Mouse (Mus musculus): ENCODE measurements at regions not wholly inside any gene's neighbourhood (a gene's known extent, or its start where the extent isn't known, plus 50 kb on each side); places are given as distances from the start of the nearest gene placed in this dataset.

DNA sequence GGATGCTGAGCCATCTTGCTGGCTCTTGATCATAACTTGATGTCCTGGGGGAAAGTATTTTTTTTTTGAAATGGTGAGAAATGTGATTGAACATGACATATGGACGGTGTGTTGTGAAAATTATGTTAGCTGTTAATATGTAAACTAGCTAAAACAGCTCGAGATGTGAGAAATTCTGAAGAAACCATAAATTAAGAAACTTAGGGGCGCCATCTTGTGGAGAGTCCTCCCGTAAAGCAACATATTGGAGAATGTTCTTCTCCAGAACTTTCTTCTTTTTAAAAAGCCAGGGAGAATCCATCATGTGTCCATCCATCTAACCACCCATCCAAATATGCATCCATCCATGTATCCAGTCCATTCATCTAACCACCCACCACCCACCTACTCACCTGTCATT is 158.7 kb upstream of the Eif4g2 start:
- Histone ChIP-seq H3K27ac (ENCODE audit: low read length) (no peak overlapping the region), H3K36me3 (ENCODE audit: insufficient read depth, low read length) (no peaks in the 10 kb centered on the region), H3K9ac (replicated peaks; ENCODE audit: low read depth) (no peak overlapping the region), H3K27me3 (replicated peaks; ENCODE audit: insufficient read depth, low read length) (no peaks in the 10 kb centered on the region), H3K4me2 (replicated peaks; ENCODE audit: low read depth, low read length) (no peak overlapping the region), H3K9me3 (ENCODE audit: low read length) (peaks cover 2% of the 10 kb centered on the region; the same call in 1 of the 2 replicates), H3K4me3 (ENCODE audit: low read depth, low read length) (no peak overlapping the region), H3K4me1 (ENCODE audit: insufficient read depth, low read depth, low read length) (no peaks in the 10 kb centered on the region)
- DNase-seq (ENCODE audit: low spot score) (no peak), ATAC-seq (no peak)
- TF ChIP-seq EP300 (IDR thresholded peaks at IDR 0.05) (no peak), CTCF (IDR thresholded peaks at IDR 0.05) (peak; percentile 57)
- WGBS, result 32% methylated on average over 4 of the region's 4 CpGs

DNA sequence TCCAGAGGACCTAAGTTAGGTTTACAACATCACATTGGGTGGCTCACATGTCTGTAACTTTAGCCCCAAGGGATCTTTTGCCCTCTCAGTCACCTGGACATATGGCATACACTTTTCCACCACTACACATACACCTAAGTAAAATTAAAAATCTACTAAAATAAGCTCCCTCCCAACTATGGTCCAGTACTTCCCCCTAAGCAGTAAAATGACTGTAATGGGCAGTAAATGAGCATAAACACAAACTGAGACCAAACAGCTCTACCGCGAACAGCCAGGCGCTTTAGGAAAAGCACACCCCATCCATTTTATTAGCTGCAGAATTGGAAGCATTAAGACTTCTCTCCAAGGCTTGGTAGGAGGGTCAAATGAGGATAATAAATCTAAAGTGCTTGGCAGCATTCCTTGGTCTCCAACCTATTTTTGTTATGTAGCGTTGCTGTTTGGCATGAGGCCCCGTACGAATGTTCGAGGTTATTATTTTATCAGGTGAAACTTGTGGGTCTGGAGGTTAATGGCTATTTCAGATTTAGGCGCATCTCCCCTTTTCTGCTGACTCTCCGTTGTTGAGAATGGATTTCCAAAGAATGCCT is 157.5 kb upstream of the Eif4g2 start:
- no peak for ATAC-seq
- WGBS, result 48% methylated on average over 9 of the region's 9 CpGs
- Histone ChIP-seq H3K9me3 (ENCODE audit: low read length) (peaks cover 4% of the 10 kb centered on the region; the same call in 1 of the 2 replicates), H3K4me1 (ENCODE audit: insufficient read depth, low read depth, low read length) (no peaks in the 10 kb centered on the region), H3K27ac (ENCODE audit: low read length) (no peak overlapping the region), H3K27me3 (replicated peaks; ENCODE audit: insufficient read depth, low read length) (no peaks in the 10 kb centered on the region), H3K9ac (replicated peaks; ENCODE audit: low read depth) (no peak overlapping the region), H3K4me3 (ENCODE audit: low read depth, low read length) (no peak overlapping the region), H3K4me2 (replicated peaks; ENCODE audit: low read depth, low read length) (no peak overlapping the region), H3K36me3 (ENCODE audit: insufficient read depth, low read length) (no peaks in the 10 kb centered on the region)
- DNase-seq (ENCODE audit: low spot score), result no peak
- TF ChIP-seq CTCF (IDR thresholded peaks at IDR 0.05) (no peak), EP300 (IDR thresholded peaks at IDR 0.05) (no peak)

GRCm38 (mm10) chr7:111237819-111238218 is 155.0 kb upstream of the Eif4g2 start:
- H3K27me3 ChIP-seq (replicated peaks; ENCODE audit: insufficient read depth, low read length), result no peaks in the 10 kb centered on the region
- H3K9me3 ChIP-seq (ENCODE audit: low read length), result peaks cover 4% of the 10 kb centered on the region; the same call in 1 of the 2 replicates
- H3K4me3 ChIP-seq (ENCODE audit: low read depth, low read length), result no peak overlapping the region
- 36% methylated on average over 9 of the region's 9 CpGs for WGBS
- DNase-seq (ENCODE audit: low spot score) (peak; percentile 11), ATAC-seq (peak; percentile 76)
- H3K4me2 ChIP-seq (replicated peaks; ENCODE audit: low read depth, low read length), result no peak overlapping the region
- H3K4me1 ChIP-seq (ENCODE audit: insufficient read depth, low read depth, low read length), result no peaks in the 10 kb centered on the region
- H3K9ac ChIP-seq (replicated peaks; ENCODE audit: low read depth), result no peak overlapping the region
- peak; percentile 56 for TF ChIP-seq EP300 (IDR thresholded peaks at IDR 0.05)
- no peak for TF ChIP-seq CTCF (IDR thresholded peaks at IDR 0.05)
- H3K27ac ChIP-seq (ENCODE audit: low read length), result no peak overlapping the region
- no peaks in the 10 kb centered on the region for H3K36me3 ChIP-seq (ENCODE audit: insufficient read depth, low read length)

GRCm38 (mm10) chr7:111230630-111231029 is 147.8 kb upstream of the Eif4g2 start:
- Histone ChIP-seq H3K27me3 (replicated peaks; ENCODE audit: insufficient read depth, low read length) (no peaks in the 10 kb centered on the region), H3K4me2 (replicated peaks; ENCODE audit: low read depth, low read length) (no peak overlapping the region), H3K36me3 (ENCODE audit: insufficient read depth, low read length) (no peaks in the 10 kb centered on the region), H3K27ac (ENCODE audit: low read length) (no peak overlapping the region), H3K4me1 (ENCODE audit: insufficient read depth, low read depth, low read length) (no peaks in the 10 kb centered on the region), H3K9me3 (ENCODE audit: low read length) (no peaks in the 10 kb centered on the region), H3K9ac (replicated peaks; ENCODE audit: low read depth) (no peak overlapping the region), H3K4me3 (ENCODE audit: low read depth, low read length) (no peak overlapping the region)
- TF ChIP-seq CTCF (IDR thresholded peaks at IDR 0.05), result no peak
- DNase-seq (ENCODE audit: low spot score), result no peak
- WGBS, result 58% methylated on average over 2 of the region's 2 CpGs
- ATAC-seq, result no peak

GRCm38 (mm10) chr7:111227082-111227481 is 144.3 kb upstream of the Eif4g2 start:
- no peaks in the 10 kb centered on the region for H3K36me3 ChIP-seq (ENCODE audit: insufficient read depth, low read length)
- H3K9ac ChIP-seq (replicated peaks; ENCODE audit: low read depth), result no peak overlapping the region
- H3K4me3 ChIP-seq (ENCODE audit: low read depth, low read length), result no peak overlapping the region
- H3K27me3 ChIP-seq (replicated peaks; ENCODE audit: insufficient read depth, low read length), result no peaks in the 10 kb centered on the region
- DNase-seq (ENCODE audit: low spot score), result no peak
- no peak for TF ChIP-seq CTCF (IDR thresholded peaks at IDR 0.05)
- TF ChIP-seq EP300 (IDR thresholded peaks at IDR 0.05), result no peak
- H3K27ac ChIP-seq (ENCODE audit: low read length), result no peak overlapping the region
- H3K9me3 ChIP-seq (ENCODE audit: low read length), result no peaks in the 10 kb centered on the region
- no peak for ATAC-seq
- no peak overlapping the region for H3K4me2 ChIP-seq (replicated peaks; ENCODE audit: low read depth, low read length)
- WGBS, result 54% methylated on average over 3 of the region's 3 CpGs
- no peaks in the 10 kb centered on the region for H3K4me1 ChIP-seq (ENCODE audit: insufficient read depth, low read depth, low read length)

GRCm38 (mm10) chr7:111226026-111226656 is 143.3 kb upstream of the Eif4g2 start:
- Histone ChIP-seq H3K9ac (replicated peaks; ENCODE audit: low read depth) (no peak overlapping the region), H3K4me2 (replicated peaks; ENCODE audit: low read depth, low read length) (no peak overlapping the region), H3K27ac (ENCODE audit: low read length) (no peak overlapping the region), H3K36me3 (ENCODE audit: insufficient read depth, low read length) (no peaks in the 10 kb centered on the region), H3K27me3 (replicated peaks; ENCODE audit: insufficient read depth, low read length) (no peaks in the 10 kb centered on the region), H3K4me1 (ENCODE audit: insufficient read depth, low read depth, low read length) (no peaks in the 10 kb centered on the region), H3K4me3 (ENCODE audit: low read depth, low read length) (no peak overlapping the region), H3K9me3 (ENCODE audit: low read length) (no peaks in the 10 kb centered on the region)
- 73% methylated on average over 1 of the region's 1 CpGs for WGBS
- no peak for DNase-seq (ENCODE audit: low spot score)
- no peak for ATAC-seq
- TF ChIP-seq EP300 (IDR thresholded peaks at IDR 0.05) (no peak), CTCF (IDR thresholded peaks at IDR 0.05) (no peak)

All from lung, postnatal 0 days (tissue).